Mouse (Mus musculus) cerebellum, adult 8-10 months (tissue): ENCODE results near the gene Guk1.
A peak's percentile ranks its signal among the peaks of the same experiment; 100 is the strongest.
"Not testable (repeated sequence)": the region's sequence is repeated elsewhere in the genome, so short reads cannot be mapped to it uniquely, and the experiment has no call there.

Source experiments
- DNase-seq: peaks from one replicate; pipeline ENCODE4 v3.0.0; 2022

Guk1 gene

DNA sequence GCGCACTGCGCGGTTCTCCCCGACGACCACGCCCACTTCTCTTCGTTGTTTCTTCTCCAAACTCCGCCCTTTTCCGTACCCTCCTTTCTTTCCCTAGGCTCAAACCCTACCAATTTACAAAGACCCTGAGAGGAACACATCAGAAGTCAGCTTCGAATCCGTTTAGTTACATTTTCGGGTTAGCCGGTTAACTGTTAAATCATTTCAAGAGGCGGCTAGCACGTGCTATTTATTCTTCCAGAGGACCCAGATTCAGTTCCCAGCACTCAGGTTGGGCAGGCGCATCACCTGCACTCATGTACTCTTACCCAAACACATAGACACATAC lies at the start of gene Guk1:
Gene Guk1 (minus strand): TSS at position 154 of the 328 bp plus-strand sequence.
- DNase-seq: no peak

DNA sequence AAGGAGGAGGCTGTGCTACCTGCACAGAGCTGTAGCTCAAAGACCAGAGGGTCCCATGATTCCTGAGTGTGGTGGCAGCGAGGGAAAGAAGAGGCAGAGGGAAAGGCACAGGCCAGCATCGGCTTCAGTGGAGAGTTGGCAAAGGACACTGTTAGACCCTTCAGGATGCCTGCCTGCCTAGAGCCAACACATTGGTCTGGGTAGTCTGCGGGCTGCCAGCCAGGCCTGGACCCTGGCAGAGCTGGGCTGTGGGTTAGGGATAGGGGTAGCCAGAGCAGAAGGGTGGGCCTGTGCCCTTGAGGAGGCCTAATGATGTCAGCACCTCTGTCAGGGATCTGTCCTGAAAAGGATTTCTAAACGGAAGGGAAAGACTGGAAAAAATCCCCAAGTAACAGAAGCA lies 47.8 kb upstream of the Guk1 start:
- DNase-seq: no peak

DNA sequence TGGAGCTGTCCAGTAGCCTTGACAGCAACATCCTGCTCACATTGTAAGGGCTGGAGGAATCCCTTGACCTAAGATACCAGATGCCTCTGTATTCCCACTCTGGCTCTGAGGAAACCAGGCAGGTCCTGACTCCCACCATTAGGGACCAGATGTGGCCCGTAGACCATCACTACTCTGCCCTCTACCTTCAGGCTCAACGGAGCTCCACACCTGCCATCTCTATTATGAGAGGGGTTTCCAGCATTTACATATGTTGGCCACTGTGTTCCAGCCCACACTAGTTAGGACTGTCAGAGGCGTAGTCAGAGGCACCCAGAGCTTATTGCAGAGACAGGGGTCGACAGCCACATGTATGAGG lies 47.4 kb upstream of the Guk1 start:
- no peak for DNase-seq

DNA sequence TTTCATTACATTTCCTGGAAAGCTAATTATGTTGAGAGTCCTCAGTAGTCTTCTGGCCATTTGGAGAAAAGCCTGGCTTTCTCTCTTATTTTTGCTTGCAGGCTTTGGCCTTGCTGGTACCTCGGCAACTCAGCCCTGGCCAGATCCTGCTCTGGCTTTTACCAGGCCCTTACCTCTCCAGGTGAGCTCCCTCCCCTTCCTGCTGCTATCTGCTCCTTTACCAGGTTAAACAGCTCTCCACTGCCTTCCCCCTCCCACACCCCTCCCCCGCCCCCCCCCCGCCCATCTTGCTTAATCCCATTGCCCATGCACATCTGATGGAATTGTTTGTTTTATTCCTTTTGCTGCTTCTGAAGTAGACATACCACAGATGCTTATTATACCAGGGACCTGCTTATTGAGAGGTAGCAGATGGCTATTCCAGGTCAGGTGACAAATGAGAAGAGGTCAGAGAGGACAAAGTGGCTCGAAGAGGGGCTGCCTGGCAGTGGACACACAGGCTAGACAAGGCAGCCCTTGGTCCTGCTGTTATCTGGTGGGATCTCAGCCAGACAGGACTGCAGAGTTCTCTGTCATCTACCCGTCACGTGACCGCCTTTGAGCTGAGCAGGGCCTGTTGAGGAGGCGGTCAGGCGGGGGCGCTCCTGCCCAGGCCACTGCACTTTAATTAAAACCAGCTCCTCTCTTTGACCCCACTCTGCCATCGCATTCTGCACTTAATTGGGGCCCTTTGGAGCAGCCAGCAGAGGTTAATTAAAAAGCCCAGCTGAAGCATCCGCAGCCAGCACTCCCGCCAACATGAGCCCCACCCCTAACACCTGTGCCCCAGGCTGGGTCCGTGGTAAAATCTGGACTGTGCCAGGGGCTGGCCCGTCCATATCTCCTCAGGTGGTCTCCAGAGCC lies 46.8 kb upstream of the Guk1 start:
- peak; percentile 79 for DNase-seq

DNA sequence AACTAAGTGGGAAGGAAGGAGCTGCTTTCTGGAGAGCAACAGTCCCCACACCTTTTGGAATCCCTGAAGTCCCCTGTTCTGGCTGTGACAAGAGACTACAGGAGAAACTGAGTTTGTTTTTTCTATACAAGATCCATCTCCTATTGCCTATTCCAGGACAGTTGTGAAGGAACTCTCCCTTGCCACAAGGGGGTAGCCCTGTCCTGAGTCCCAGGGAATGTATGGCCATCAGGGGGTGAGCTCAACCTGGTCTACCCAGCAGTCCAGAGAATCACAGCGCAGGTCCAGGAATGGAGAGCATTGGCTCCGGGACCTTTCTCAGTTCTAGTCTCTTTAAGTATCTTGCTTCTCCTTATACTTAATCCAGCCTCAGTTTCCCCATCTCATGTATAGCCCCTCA lies 40.8 kb upstream of the Guk1 start:
- no peak for DNase-seq

DNA sequence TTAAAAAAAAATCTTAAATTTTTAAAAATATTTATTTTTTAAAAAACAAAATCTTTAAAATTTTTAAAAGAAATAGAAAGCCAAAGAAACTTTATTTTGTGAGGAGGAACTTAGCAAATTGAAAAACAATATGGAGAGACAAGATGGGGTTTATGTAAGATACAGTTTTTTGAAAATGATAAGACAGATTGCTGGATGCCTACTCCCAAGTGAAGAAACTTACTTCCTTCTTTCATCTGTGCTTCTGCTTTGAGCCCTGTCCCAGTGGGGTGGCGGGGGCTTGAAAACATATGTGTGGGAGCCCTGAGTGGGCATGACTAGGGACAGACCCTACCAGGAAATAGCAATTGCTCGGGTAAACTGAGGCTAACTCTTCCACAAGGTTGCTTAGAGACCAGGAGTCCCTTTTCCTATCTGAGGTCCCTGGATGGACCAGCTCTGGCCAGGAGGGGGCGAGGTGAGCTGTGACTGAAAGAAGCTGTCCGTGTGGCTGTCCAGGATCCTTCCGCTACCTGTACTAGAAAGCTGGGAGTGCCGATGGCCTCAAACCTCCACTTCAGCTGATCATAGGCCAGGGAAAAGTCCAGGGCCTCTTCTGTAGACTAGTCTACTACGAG lies 38.2 kb upstream of the Guk1 start:
- peak; percentile 57 for DNase-seq

DNA sequence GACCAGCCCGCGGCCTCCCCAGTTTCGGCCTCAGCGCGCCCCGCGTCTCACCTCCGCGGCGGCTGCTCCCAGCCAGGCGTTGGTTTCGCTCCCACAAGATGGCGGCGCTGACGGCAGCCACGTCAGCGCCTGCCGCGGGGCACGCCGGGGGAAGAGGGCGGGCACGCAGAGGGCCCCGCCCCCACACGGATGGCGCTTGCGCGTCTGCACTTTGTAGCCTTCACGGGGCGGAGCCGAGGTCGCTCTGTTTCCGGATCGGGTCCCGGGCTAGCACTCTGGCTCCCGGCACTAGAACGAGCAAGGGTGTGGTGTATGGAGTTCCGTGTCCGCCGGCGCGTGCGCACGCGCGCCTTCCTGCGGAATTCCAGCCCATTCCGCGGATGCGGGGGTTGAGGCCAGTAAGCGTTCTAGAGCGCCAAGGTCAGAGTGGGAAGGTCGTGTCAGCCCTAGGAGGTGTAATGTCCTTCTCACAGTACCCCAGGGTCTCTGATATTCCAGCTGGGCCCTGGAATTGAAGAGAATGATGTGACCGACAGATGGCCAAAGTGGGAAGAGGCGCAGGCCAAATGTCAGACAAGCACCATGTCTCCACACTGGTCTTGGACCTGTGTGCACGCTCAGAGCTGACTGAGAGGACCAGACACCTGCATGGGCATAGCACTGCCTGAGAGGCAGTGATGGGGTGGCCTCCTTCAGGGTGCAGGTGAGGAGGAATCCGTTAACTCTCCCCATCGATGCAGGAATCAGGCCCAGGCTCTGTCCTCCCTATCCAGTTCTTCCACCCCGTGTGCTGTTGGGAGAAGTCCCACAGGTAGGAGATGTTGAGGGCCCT lies 36.3 kb upstream of the Guk1 start, which contains the start of gene Arf1:
Gene Arf1 (minus strand): TSS at position 149 of the 832 bp plus-strand sequence.
- peak; percentile 96 for DNase-seq

DNA sequence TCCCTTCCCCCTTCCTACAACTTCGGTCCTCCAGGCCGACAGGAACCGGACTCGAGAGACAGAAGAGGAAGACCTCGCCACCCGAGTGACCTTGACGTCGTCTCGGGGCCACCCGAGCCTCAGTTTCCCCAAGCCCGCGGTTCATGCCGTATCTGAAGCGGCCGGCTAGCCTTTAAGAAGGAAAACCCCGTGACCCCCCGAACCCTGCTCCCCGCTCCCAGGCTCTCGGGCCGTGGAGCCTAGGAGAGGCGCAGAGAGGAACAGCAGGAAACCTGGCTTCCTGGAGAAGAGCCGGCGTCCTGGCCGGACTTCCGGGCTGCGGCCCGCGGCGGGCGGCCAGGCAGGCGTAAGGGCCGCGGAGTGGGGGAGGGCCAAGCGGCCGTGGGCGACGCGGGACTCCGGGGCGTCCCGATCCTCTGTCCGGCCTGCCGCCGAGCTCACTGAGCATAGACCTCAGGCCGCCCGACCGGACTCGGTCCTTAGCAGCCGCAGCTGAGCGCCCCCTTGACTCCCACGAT lies 35.7 kb upstream of the Guk1 start:
- DNase-seq: no peak

DNA sequence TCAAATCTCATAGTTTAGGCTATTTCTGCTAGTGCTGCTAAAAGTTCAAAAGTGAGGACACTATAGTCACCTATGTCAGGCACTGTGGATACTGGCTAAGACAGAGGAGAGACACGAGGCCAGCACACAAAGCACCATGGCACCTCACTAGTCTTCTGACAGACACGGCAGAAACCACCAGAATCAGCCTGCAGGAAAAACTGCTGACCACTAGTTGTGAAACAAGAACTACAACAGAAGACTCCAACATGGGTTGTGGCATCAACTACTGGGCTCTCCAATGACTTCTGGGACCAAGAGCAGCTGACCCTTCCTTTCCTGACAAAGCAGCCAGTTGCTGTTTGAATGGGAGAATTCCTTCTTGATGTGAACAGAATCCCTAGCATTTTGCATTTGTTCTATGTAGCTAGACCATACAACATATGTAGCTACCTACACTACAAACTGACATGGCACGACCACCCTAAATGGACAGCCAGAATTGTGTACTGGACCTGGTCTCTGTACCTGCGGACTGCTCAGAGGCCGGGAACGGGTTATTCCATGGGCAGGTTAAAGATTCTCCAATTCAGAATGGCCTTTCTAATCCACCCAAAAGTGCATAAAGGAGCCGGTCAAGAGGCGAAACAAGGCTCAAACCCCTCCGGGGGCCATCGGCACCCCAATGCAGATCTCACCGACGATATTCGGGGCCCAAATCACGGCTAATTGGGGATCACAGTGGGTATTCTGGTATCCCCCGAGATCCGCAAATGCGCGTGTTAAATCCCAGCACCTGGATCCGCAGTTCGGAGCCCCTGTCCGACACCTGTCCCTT lies 35.0 kb upstream of the Guk1 start:
- no peak for DNase-seq

DNA sequence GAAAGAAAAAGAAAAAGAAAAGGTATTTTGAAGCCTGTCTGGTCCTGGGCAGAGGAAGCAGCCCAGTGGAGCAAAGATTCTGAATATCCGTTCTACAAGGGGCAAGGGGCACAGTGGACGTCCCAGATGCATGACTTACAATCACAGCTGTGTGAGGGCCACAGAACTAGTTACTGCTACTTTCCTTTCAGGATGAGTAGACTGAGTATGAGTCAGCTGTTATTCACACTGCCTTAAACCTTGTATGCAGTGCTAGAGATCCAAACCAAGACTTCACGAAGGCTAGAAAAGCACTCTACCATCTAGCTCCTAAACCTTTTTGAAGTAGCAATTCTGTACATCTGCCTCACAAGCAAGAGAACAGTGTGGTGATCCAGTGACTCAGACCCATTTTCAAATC lies 34.2 kb upstream of the Guk1 start:
- DNase-seq: no peak

DNA sequence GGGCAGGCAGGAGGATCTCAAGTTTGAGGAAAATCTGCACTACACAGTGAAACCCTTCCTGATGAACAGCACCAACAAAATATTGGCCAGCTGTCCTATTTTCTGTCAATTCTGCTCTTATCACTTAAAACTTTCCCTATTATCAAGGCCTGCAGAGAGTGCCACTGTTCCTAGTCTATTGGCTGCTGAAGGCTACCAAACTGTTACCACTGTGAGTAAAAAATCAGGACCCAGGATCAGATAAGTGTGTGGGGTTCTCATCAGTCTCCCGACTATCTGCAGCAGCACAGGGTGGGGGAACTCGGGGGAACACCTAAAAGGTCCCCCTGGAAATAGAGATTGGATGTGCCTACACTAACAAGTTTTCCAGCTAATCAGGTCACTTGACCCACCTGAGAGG lies 33.2 kb upstream of the Guk1 start:
- no peak for DNase-seq

DNA sequence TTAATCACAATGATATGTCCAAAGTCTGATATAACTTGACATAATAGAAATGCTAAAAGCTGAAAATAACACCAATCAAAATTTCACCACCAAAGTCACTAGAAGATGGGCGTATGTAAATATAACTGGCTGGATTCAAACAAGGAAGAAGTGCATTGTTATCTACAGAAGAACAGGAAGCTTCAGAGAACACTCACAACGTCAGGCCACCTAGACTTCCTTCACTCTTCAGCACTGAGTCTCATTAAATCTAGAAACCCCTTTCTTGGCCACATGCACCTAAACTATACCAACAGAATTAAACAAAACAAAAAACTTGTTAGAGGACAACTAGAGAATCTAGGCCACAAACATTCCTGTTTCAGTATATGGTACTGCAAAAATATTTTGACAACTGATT lies 32.5 kb upstream of the Guk1 start:
- DNase-seq: no peak

DNA sequence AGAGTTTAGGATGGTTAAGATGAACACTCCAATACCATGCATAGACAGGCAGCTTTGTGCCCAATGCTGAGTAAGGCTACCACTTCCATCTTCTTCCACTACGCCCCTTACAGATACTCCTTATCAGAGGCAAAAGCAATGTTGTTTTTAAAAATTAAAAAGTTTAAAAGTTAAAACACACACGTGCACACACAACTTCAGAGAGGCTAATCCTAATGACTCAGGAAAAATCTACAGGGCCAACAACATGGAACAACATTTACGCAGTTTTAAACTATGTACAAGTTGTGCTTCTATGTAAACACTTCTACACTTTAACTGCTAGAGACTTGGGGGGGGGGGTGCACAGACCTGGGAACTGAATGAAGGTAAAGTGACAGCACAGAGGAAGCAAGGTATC lies 32.0 kb upstream of the Guk1 start:
- DNase-seq: no peak

DNA sequence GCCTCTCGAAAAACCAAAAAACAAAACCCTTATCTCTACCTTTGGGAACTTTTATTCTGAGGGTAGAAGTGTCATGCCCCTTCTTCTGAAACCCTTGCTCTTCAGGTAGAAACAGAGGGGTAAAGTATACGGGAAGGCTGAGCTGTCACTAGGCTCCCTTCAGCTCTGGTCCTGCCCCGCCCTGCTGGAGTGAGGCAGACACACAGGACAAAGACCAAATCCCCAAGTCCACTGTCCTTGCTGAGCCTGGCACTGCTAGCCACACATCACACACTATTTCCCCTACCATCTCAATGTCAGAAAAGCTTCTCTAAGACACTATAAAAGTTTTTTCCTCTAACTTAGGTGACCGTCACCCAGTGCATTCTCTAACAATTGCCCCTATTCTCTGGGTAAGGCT lies 30.3 kb upstream of the Guk1 start:
- DNase-seq: no peak

DNA sequence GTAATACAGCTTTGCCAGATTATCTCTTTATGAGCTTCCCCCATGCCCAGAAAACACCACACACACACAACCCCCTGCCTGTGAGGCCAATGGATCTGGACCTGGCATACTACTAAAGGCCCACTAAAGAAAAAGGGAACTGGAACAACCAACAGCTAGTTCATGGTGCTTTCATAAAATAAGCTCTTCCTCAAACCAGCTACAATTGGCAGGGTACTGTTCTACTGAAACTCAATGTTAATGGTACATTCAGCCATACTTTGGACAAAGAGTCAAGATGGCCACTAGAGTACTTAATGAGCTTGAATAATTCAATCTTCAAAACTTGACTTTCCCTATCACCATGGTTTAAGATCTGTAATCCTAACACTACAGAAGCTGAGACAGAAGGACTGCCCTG lies 29.6 kb upstream of the Guk1 start:
- DNase-seq: no peak

DNA sequence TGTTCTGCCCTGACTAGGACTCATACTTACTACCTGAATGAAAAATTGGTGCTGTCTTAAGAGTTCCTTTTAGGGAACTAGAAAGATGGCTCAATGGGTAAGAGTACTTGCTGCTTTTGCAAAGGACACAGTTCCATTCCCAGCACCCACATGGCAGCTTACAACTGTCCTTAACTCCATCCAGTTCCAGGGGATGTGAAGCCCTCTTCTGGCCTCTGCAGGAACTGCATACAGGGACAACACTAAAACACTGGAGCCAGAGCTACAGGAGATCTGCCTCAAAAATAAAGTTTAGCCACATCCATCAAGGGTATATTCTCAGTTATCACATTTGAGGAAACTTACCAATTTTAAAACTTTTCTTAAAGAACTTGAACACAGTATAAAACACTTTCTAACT lies 27.1 kb upstream of the Guk1 start:
- no peak for DNase-seq

DNA sequence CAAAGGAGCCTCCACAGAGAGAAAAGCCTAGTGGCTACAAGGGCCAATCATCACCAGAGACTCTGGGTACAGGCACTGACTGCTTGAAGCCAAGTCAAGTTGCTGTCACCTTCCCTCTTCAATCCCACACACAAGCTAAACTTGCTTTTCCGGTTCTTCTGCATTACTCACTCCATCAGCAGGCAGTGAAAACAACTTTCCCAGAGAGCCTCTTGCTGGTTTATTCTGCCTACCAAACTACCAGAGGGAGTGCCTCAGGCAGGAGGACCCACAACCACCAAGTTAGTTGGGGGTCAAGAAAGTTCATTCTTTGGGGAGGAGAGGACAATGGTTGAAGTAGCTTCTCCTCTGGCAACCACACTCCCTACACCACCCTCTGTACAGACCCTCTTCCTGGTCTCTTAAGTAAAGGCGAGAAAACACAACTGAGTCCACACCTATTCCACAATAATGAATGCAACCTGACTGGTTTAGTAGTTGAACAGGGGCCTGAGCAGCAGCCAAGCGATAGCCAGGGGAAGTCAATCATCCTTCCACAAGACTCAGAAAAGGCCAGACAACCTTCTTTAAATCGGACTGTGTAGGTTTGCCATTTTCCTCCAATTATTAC lies 26.5 kb upstream of the Guk1 start:
- DNase-seq: no peak

DNA sequence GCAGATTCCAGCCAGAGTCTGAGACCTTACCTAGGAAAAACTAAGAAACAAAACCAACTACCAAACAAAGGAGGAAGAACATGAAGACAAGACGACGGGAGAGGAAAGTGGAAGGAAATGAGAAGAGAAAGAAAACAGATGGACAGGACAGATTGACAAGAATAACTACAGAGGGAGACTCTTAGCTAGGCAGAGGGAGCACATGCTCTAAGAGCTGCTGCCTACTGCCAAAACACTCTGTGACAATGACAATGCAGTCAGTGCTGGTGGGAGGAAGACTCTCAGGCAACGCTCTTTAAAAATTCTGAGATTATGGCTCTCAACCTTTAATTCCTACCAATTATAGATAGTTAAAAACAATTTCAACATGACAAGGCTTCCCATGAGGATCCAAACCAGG lies 24.9 kb upstream of the Guk1 start:
- DNase-seq: no peak

DNA sequence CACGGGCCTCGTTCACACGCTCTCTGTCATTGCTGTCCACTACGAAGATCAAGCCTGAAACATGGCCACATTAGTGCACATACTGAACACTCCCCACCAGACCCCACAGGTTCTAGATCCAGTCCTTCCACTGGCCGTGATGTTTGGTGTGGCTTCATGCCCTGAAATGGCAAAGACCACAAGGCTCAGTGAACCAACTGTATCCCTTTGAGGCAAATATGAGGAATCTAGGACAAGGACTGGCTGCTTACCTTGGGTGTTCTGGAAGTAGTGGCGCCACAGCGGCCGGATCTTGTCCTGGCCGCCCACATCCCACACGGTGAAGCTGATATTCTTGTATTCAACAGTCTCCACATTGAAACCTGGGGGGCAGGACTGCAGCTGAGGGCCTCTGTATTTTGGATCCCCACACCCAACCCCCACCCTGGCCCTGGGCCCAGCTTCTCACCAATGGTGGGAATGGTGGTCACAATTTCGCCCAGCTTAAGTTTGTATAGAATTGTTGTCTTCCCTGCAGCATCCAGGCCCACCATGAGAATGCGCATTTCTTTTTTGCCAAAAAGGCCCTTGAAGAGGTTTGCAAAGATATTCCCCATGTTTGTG lies 21.0 kb upstream of the Guk1 start:
- no peak for DNase-seq

DNA sequence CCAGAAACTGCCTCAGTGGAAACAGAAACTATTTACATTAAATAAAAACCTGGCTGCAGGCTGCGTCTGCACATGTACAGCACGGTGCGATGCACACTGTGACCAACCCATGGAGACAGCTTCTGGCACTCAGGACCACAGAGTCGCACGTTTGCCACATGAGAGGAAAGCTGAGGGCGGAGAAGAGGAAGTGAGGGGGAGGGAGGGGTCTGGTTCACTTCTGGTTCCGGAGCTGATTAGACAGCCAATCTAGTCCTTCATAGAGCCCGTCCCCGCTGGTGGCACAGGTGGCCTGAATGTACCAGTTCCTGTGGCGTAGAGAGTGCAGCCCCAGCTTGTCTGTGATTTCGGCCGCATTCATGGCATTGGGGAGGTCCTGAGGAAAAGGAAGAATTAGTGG lies 20.3 kb upstream of the Guk1 start:
- not testable (repeated sequence) for DNase-seq

DNA sequence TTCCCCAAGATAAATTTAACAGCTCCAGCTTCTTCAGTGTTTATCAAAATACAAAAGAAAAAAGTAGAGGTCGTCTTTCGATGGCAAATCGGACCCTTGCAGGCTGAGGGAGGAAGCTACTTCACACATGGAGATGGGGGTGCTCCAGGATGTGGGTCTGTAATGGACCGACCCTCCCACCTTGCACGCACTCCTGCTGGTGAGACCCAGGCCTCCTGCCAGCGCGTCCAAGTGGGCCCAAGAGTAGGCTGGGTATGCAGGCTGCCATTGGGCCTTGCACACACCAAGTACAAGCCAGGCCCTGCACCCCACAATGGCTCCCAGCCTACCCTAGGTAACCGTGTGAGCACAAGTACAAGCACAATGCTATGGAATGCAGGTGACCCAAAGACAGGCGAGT lies 19.5 kb upstream of the Guk1 start:
- not testable (repeated sequence) for DNase-seq

DNA sequence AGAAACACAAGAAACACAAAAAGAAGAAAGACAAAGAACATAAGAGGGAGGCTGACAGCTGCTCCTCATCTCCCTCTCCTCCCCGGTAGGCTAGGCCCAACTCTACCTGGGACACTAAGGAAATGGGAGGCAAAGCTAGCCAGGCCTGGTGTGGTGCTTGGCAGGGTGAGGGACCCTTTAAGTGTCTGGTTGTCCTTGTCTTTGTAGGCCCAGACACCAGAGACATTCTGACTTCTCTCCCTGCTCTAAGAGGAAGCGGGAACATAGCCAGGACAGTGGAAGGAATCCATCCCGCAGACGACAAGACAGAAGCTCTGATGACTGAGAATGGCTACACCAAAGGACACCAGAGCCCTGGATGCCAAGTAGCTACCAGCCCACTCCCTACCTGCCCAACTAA lies 18.0 kb upstream of the Guk1 start:
- no peak for DNase-seq
